Mouse (Mus musculus) neural tube, embryonic 14.5 days (tissue): ENCODE data around the gene Rtbdn. TPM values are rescaled to one million over a fixed set of nuclear protein-coding genes. Genes with fewer than 3 reads are reported as not detected.

Source experiments
- ATAC-seq: fragments of 200-750 bp; cut with Nextera tagmentation; 2 replicates; pipeline ENCODE4 v1.8.0; 2017; ENCODE audit warnings: low read depth, mild to moderate bottlenecking, moderate TSS enrichment, moderate library complexity
- H3K27ac ChIP-seq: fragments of 300-500 bp; sonication (generic); 2 replicates; pipeline ENCODE4 v1.5.1; 2014; ENCODE audit warnings: low read depth, mild to moderate bottlenecking, control low read depth, low read length, moderate library complexity, mixed read lengths
- H3K27me3 ChIP-seq: fragments of 300-500 bp; sonication (generic); 2 replicates; pipeline ENCODE4 v1.6.1; 2014; ENCODE audit warnings: low read length; ENCODE audit not compliant: control insufficient read depth, insufficient read depth
- H3K36me3 ChIP-seq: fragments of 300-500 bp; sonication (generic); 2 replicates; pipeline ENCODE4 v1.6.1; 2014; ENCODE audit warnings: low read length, mixed read lengths; ENCODE audit not compliant: control insufficient read depth, insufficient read depth
- H3K4me1 ChIP-seq: fragments of 300-500 bp; sonication (generic); 2 replicates; pipeline ENCODE4 v1.6.1; 2014; ENCODE audit warnings: low read length; ENCODE audit not compliant: control insufficient read depth, insufficient read depth
- H3K4me2 ChIP-seq: fragments of 300-500 bp; sonication (generic); 2 replicates; pipeline ENCODE4 v1.6.1; 2014; ENCODE audit warnings: mild to moderate bottlenecking, low read depth, low read length, control low read depth
- H3K4me3 ChIP-seq: fragments of 300-500 bp; sonication (generic); 2 replicates; pipeline ENCODE4 v1.5.1; 2014; ENCODE audit warnings: low read depth, low read length, control low read depth, mixed read lengths
- H3K9ac ChIP-seq: fragments of 300-500 bp; sonication (generic); replicated peaks from 2 replicates; pipeline ENCODE4 v1.6.1; 2014; ENCODE audit warnings: low read depth, mild to moderate bottlenecking, control low read depth, low read length, mixed read lengths
- H3K9me3 ChIP-seq: fragments of 300-500 bp; sonication (generic); 2 replicates; pipeline ENCODE4 v1.6.1; 2016; ENCODE audit warnings: low read length; ENCODE audit not compliant: control insufficient read depth
- whole genome bisulfite sequencing: fragments of 180-500 bp; shearing (Covaris S2); extraction: QIAGEN DNeasy Blood & Tissue Kit; methylation state at CpG from one replicate; pipeline ENCODE4 v1.1.7; 2014; 5-methylcytosine and 5-hydroxymethylcytosine counted together
- polyA plus RNA-seq: library from polyadenylated mRNA; unstranded; fragments of >200 nt; fragmentation: Nextera tagmentation; extraction: Ambion mirVana; gene quantifications from 2 replicates; pipeline ENCODE4 v1.2.1, GENCODE M21; 2014

The Rtbdn gene
- polyA plus RNA-seq, 1 experiment from 2014 or later: 3.5 TPM

DNA sequence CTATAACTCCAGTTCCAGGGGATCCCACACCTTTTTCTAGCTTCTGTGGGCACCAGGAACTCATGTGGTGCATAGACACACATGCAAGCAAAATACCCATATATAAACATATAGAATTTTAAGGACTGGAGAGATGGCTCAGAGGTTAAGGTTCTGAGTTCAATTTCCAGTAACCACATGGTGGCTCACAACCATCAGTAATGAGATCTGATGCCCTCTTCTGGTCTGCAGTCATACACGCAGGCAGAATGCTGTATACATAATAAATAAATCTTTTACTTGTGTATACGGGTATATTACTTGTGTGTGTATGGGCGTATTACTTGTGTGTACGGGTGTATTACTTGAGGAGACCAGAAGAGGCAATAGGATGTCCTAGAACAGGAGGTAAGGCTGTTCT lies 17.2 kb downstream of the Rtbdn start:
- no peak overlapping the region for H3K9ac ChIP-seq
- H3K9me3 ChIP-seq: no peaks in the 10 kb centered on the region
- H3K4me3 ChIP-seq: no peak overlapping the region
- 88% methylated on average over 4 of the region's 4 CpGs for WGBS
- peaks cover 13% of the 10 kb centered on the region for H3K4me1 ChIP-seq
- no peaks in the 10 kb centered on the region for H3K36me3 ChIP-seq
- no peak for ATAC-seq
- H3K27me3 ChIP-seq: no peaks in the 10 kb centered on the region
- no peak overlapping the region for H3K27ac ChIP-seq
- no peak overlapping the region for H3K4me2 ChIP-seq

DNA sequence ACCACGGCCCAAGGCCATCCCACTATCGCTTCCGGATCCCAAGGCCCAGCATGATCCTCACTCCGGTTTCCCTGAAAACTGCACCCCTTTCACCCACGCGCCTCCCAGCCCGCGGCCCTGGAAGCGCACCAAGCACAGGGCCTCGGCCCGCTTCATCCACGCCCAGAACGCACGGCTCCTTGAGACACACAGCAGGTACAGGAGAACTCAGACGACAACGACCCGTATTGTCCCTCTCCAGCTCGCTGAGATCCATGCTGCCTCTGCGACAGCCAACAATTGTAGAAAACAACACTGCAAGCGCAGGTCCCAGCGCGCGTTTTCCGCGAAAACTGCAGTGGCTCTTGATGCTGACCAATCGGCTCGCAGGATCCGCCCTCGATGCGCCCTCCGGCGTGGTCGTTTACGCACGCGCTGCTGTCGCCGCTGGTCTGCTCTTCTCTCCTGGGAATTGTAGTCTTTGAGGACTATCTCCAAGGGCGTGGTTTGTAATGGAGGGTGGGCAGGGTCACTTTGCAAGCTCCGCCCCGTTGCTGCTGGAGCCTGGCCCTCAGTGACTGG lies 19.0 kb downstream of the Rtbdn start:
- Histone ChIP-seq H3K9me3 (no peaks in the 10 kb centered on the region), H3K4me2 (peak overlapping the region; percentile 65), H3K27me3 (no peaks in the 10 kb centered on the region), H3K4me3 (peak overlapping the region; percentile 48), H3K9ac (peak overlapping the region; percentile 55), H3K36me3 (no peaks in the 10 kb centered on the region; the same call in 1 of the 2 replicates), H3K27ac (peak overlapping the region; percentile 3; the same call in 1 of the 2 replicates), H3K4me1 (peaks cover 16% of the 10 kb centered on the region)
- 0% methylated on average over 40 of the region's 41 CpGs for WGBS
- peak; percentile 76 for ATAC-seq

DNA sequence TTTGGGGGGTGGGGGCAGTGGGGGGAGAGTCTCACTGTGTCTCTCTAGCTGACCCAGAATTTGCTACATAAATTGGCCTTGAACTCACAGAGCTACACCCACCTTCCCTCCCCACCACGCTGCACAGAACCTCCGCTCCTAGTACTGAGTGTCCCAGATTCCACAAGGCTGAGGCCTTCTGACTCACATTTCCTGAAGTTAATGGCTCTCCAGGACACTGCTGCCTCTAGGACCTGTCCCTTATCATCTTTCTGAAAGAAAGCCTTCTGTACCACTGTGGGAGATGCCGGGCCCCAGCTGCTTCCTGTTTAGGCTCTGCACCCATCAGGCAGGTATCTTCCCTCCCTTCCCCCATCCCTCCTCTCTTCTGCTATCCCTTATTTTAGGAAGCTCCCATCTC lies 19.8 kb downstream of the Rtbdn start:
- Histone ChIP-seq H3K4me3 (no peak overlapping the region), H3K27ac (no peak overlapping the region), H3K9ac (no peak overlapping the region), H3K36me3 (peaks cover 3% of the 10 kb centered on the region), H3K4me2 (peak overlapping the region; percentile 65; the same call in 1 of the 2 replicates), H3K27me3 (no peaks in the 10 kb centered on the region), H3K4me1 (peaks cover 21% of the 10 kb centered on the region), H3K9me3 (no peaks in the 10 kb centered on the region)
- peak; percentile 0; the same call in 1 of the 2 replicates for ATAC-seq
- WGBS: 57% methylated on average over 3 of the region's 3 CpGs

DNA sequence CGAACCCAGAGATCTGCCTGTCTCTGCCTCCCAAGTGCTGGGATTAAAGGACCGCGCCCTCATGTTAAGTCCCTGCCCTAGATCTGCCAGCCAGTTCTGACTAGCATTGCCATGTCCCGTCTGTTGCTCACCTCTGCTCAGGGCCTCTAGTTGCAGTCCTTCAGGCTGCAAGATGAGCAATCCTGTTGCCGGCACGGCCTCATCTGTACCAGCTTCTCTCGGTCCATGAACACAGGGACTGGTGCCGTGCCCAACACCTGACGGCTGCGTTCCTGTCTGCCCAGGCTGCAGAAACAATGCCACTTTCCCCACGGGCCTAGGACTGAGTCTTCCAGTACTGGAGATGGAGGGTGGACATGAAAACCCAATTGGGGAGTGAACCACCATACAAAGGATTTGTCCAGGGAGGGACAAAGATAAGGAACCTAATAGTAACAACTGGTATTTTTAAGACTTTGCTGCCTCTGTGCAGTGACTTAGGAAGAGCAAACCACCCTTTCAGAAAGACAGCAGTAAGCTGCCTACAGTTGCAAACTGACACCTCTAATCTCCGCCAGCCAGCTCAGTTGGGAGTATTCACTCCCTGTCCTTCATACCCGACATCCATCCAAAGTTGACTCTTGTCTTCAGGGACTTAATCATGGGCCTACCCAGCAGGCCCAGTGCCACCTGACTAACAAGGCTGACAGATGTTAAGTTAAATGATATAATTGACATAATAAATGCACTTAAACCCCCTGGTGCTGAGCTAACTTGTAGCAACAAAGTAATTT lies 20.9 kb downstream of the Rtbdn start:
- WGBS: 90% methylated on average over 13 of the region's 13 CpGs
- Histone ChIP-seq H3K4me2 (no peak overlapping the region), H3K27me3 (no peaks in the 10 kb centered on the region), H3K36me3 (peaks cover 14% of the 10 kb centered on the region), H3K4me3 (no peak overlapping the region), H3K9ac (no peak overlapping the region), H3K9me3 (no peaks in the 10 kb centered on the region), H3K4me1 (peaks cover 21% of the 10 kb centered on the region), H3K27ac (no peak overlapping the region)
- no peak for ATAC-seq

DNA sequence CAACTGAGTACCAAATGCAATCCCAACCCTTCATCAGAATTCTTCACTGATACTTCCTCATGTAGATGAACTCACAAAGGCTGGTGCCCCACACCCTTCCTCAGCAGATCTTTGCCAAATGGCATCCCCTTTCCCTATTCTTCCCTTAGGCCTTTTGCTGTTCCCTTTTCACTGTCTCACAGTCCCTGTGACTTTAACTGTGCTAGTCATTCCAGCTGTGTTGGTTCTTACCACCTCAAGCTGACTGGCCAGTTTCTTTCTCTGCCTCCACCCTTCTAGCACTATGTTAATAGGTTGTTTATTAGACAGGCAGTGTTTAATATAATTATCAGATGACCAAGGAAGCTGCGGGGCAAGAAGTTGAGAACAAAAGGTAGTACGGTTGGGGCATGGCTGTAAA lies 21.9 kb downstream of the Rtbdn start:
- ATAC-seq: no peak
- Histone ChIP-seq H3K36me3 (peaks cover 24% of the 10 kb centered on the region), H3K9me3 (no peaks in the 10 kb centered on the region), H3K4me1 (peaks cover 21% of the 10 kb centered on the region), H3K27ac (peak overlapping the region; percentile 74; the same call in 1 of the 2 replicates), H3K4me3 (peak overlapping the region; percentile 80), H3K9ac (peak overlapping the region; percentile 94), H3K27me3 (no peaks in the 10 kb centered on the region), H3K4me2 (peak overlapping the region; percentile 90)
- 11% methylated on average over 2 of the region's 2 CpGs for WGBS

DNA sequence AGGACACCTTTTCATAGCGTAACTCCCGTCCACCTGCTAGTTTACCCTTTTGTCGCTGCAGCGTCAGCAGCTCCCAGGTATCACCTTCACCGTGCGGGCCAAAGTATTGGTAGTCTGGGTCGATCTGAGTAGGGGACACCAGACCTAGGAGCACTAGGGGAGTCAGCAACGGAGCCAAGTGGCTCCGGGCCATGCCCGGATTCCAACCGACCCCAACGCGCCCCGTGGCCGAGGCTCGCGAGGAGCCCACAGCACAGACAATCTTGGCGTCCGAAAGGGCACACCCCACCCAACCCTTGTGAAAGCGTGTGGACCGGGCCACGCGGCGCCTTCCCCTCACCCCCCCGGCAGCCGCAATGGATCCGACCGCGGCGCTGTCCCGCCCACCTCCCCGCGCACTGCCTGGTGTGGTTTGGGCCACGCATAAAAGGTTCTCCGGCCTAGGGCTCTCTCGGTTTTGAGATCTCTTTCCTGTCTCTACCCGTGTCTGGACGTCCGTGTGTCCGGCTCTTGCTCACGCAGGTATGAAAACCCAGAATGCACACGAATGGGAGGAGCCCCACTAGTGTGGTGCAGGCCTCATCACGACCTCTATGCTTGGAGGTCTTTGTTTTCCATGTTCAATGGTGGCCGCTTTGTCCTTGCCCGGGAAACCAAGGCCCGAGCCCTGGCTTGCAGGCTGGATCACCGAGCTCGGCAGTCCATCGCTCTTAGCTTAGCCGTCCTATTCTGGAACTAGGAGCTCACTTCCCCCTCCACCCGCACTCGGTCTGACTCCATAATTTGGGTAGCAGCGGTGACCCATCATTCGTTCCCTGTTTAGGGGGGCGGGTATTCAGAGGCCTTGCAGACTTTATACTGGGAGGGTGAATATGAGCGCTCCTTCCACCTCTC lies 22.7 kb downstream of the Rtbdn start, which contains the start of the genes Gm49661, Prdx2 and Rnaseh2a:
Gene Gm49661, minus strand, starts transcription at position 193 of the 894 bp plus-strand sequence.
Gene Prdx2, plus strand, starts transcription at position 347 of the 894 bp plus-strand sequence.
Gene Rnaseh2a, minus strand, starts transcription at position 527 of the 894 bp plus-strand sequence.
- ATAC-seq: peak; percentile 79
- WGBS: under 1% methylated on average over 56 of the region's 56 CpGs
- Histone ChIP-seq H3K4me3 (peak within 1 kb of the TSS; percentile 80), H3K27me3 (no peaks in the 10 kb centered on the region), H3K9me3 (no peaks in the 10 kb centered on the region), H3K4me1 (peaks cover 24% of the 10 kb centered on the region), H3K9ac (peak within 1 kb of the TSS; percentile 94), H3K4me2 (peak within 1 kb of the TSS; percentile 90), H3K27ac (peak within 1 kb of the TSS; percentile 74), H3K36me3 (peaks cover 24% of the 10 kb centered on the region)

DNA sequence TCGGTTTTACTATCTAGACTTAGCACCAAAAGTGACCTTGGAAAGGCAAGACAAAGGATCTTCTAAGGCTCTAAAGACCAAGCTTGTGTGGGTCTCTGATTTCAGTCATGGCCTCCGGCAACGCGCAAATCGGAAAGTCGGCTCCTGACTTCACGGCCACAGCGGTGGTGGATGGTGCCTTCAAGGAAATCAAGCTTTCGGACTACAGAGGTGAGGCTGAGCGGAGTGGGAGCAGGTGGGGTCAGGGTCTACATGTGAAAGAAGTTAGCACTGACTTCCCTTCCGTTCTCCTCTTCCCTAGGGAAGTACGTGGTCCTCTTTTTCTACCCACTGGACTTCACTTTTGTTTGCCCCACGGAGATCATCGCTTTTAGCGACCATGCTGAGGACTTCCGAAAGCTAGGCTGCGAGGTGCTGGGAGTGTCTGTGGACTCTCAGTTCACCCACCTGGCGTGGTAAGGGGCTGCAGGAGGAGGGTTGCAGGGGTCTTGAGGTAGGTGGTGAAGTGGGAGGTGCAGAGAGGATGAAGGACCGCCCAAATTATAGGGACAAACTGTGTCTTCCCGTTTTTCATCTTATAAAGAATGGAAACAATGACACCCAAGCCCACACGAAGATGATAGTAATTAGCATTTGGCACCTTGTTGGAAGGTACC lies 23.5 kb downstream of the Rtbdn start:
- peak overlapping the region; percentile 90 for H3K4me2 ChIP-seq
- H3K27ac ChIP-seq: peak overlapping the region; percentile 74
- H3K4me1 ChIP-seq: peaks cover 19% of the 10 kb centered on the region
- no peaks in the 10 kb centered on the region for H3K27me3 ChIP-seq
- no peaks in the 10 kb centered on the region for H3K9me3 ChIP-seq
- WGBS: 9% methylated on average over 21 of the region's 21 CpGs
- ATAC-seq: no peak
- peak overlapping the region; percentile 80 for H3K4me3 ChIP-seq
- peak overlapping the region; percentile 94 for H3K9ac ChIP-seq
- peaks cover 24% of the 10 kb centered on the region for H3K36me3 ChIP-seq

DNA sequence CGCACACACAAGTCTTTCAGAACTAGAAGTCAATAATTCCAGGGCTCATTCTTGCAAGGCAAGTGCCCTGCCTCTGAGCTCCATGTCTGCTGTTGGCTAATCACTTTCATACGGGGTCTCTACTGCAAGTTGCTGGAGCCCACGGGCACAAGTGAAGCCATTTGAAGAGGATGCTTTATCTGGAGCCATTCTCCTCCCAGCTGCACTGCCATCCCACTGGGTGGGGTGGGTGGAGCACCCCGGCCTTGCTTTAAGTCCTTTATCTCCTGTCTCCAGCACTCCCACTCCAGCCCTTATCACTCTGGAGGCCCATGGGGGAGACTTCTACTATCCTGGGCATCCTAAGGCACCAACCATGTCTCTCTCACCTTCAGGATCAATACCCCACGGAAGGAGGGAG lies 24.1 kb downstream of the Rtbdn start:
- H3K9ac ChIP-seq: peak overlapping the region; percentile 8; the same call in 1 of the 2 replicates
- H3K27ac ChIP-seq: no peak overlapping the region
- H3K36me3 ChIP-seq: peaks cover 24% of the 10 kb centered on the region
- no peaks in the 10 kb centered on the region for H3K9me3 ChIP-seq
- no peaks in the 10 kb centered on the region for H3K27me3 ChIP-seq
- peak overlapping the region; percentile 80 for H3K4me3 ChIP-seq
- H3K4me2 ChIP-seq: peak overlapping the region; percentile 90
- peaks cover 20% of the 10 kb centered on the region for H3K4me1 ChIP-seq
- no peak for ATAC-seq
- WGBS: 72% methylated on average over 5 of the region's 5 CpGs
